Mouse (Mus musculus) frontal cortex, postnatal 10 days (tissue): ENCODE data around the gene Rftn1.
"Not testable (repeated sequence)": the region's sequence is repeated elsewhere in the genome, so short reads cannot be mapped to it uniquely, and the experiment has no call there.

Source experiments
- DNase-seq, 2 experiments: peaks; one replicate each; pipeline ENCODE4 v3.0.0; 2022; ENCODE audit warnings: low spot score in 2 of 2, mixed read lengths in 1 of 2

Rftn1 gene

DNA sequence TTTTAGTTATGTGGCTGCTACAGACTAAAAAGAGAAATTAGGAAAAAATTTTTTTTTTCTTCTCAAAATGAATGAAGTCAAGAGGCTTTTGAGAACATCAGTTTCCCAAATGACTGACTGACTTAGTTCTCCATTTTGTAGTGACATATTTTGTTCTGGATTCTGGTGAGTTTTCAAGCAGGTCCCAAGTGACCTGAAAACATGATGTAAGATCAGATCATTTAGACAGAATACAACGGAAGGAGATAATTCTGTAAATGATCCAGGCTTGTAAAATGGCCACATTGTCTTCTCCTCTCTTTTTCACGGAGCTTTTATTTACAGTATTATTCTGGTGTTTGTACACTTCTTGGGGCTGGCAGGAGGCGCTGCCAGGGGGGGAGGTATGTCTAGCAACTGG lies 62.1 kb downstream of the Rftn1 start:
- no peak for DNase-seq

DNA sequence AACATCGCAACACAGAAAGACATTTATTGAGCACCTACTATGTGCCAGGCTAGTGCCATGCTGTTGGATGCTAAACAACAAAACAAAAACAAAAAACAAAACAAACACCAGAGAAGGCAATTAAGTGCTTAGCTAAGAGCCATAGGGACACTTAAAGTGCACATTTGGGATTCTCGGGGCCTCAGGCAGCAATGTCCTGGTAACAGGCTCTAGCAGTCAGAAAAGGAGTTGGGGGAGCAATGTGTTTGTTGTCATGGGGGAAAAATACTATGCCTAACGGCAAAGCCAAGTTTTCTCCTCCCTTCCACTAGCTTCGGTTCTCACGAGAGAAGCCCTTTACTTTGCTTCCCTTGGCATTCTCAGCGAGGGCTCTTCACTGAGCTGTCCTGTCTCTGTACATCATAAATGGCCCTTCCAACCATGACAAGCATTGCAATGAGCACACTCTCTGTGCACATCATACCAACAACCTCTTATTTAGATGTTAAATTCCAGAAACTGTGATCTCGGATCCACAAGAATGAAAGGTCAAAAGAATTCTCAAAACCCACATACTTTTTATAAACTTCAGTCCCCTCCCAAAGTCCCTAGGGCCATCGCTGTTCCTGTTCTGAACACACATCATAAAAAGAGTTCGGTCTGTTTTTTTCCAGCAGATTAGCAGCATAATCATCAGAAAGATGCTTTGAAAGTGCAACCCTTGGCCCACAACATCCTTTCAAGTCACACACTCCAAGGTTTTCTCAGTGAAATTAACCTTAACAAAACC lies 63.2 kb downstream of the Rftn1 start:
- no peak for DNase-seq

DNA sequence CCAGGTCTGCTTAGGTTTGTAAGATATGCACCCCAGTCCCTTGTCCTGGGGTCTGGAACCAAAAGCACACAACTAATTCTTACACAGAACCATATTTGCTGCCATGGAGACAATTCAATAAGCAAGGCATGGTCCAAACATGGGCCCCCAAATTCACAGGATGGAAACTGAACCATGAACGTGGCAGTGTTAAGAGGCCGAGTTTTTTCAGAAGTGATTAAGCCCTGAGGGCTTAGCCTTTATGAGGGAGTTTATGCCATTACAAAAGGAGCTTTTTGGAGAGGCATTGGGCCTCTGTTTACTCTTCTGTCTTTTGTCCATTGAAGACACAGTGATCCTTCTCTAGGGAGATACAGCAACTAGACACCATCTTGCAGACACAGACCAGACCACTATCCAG lies 63.9 kb downstream of the Rftn1 start:
- no peak for DNase-seq

DNA sequence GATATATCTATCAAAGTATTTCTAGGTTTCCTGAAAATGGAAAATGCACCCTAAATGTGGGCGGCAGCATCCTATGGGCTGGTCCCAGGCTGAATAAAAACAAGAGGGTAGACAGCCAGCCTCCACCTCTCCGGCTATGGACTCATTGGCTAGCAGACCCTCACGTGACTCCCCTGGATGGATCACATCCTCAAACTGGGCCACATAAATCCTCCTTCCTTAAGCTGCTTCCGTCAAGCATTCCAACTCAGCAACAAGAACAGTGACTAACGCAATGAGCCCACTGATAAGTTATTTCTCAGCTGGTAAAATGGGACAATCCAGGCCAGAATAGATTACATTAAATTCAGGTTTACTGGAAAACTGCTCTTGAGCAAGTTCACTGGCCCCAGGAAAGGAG lies 64.6 kb downstream of the Rftn1 start:
- no peak for DNase-seq

DNA sequence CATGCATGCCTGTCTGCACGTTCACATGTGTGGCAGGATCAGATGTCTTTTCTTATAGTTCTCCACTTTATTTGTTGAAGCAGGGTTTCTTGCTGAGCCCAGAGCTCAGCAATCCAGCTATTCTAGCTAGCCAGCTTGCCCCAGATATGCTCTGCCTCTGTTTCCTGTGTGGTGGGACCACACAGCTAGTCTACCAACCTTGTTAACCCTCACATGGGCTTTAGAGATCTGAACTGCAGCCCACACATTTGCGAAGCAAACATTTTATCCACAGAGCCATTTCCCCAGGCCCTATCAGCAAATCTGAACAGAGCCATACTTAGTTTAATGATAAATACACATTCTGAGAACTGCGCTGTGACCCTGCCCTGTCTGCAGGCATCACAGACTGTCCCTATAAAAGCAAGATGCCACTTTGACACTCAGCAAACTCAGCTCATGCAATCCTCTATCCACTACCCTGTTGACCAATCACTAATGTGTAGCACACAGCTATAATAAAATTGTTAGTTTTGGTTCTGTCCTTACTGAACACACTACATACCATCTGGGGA lies 65.2 kb downstream of the Rftn1 start:
- DNase-seq: no peak

DNA sequence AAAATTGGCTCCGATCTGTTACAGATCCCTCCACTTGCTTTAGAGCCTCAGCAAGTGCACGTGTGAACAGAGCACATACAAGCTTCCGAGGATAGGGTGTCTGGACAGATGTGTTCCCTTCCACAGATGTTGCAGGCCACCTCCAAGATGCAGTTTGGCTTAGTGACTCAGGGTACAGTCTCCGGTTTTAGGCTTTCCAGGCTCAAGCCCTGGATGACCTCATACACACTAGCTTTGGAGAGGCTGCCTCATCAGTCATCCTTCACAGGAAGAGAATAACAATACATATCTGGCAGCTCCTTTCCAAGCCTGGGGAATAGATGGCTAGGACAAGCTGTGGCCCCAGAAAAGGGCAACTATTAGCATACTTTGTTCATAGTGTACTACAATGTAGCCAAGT lies 65.8 kb downstream of the Rftn1 start:
- DNase-seq: no peak

DNA sequence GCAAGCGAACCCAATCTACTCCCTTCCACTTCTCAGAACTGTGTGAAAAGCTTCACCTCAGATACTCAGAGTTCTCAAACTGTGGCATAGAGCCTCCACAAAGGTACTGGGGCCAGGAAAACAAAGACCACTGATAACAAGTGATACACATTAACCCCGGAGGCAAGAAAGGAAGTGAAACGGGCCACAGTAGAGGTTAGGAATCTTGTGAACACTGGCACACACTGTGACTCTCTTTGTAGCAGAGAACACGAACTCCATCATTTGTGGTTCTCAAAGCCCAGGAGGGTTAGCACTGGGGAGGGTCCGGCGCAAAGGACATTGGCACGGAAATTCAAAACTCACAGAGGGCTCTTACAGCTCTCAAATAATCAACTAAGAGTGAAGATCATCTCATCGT lies 67.9 kb downstream of the Rftn1 start:
- no peak for DNase-seq

DNA sequence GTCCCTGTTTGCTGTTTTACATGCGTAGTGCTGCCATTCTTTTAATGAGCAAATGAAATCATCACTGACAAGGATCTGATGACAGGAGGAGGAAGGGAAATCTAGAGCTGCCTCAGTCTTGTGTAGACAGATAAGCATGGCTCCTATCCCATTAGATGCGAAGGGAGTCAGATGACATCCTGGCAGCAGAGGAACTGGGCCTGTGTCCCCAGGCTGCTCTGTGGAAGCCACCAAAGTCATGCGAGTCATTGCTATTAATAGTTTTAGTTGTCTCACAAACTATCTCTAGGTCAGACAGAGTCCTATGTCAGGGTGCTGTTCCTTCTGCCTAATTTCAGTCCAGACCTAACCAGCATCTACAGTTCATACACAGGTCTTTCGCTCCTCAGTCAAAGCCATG lies 70.4 kb downstream of the Rftn1 start:
- no peak for DNase-seq

DNA sequence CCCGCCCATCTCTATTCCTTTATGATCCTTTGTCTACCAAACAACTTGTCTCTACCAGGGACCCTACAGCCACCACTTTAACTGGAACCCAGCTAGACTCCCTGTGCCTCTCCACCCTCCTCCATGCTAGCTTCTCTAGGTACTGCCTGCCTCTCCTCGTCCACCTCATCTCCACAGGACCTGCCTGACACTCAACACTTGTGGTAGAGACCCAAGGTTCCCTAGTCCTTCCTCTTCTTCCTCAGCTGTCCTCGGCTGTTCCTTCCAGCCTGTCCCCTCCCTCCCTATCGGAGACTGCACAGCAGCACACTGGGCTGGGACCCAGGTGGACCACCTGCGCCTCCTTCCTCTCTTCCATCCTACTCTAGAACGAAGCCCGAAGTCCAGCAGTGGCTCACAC lies 73.0 kb downstream of the Rftn1 start:
- no peak for DNase-seq

DNA sequence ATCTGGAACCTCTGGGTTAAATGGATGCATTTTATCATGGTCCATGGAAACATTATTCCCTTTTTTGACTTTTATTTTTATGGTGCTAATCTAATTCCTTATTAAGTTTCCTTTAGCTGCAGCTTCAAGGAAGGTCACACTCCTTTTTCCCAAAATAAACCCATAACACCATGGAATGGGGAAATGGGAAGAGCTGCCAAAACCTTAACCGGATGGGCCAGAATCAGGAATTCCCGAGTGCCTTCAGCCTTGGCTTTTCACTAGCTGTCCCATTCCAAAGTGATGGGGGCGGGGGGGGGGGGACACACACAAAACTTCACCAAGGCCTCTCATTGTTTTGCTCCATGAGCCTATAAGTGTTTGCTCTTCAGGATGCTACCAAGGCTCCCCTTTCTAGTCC lies 73.5 kb downstream of the Rftn1 start:
- DNase-seq: no peak

DNA sequence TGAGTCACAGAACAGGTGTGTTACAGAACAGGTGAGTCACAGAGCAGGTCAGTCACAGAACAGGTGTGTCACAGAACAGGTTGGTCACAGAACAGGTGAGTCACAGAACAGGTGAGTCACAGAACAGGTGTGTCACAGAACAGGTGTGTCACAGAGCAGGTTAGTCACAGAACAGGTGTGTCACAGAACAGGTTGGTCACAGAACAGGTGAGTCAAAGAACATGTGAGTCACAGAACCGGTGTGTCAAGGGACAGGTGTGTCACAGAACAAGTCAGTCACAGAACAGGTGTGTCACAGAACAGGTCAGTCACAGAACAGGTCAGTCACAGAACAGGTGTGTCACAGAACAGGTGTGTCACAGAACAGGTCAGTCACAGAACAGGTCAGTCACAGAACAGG lies 74.1 kb downstream of the Rftn1 start:
- not testable (repeated sequence) for DNase-seq

DNA sequence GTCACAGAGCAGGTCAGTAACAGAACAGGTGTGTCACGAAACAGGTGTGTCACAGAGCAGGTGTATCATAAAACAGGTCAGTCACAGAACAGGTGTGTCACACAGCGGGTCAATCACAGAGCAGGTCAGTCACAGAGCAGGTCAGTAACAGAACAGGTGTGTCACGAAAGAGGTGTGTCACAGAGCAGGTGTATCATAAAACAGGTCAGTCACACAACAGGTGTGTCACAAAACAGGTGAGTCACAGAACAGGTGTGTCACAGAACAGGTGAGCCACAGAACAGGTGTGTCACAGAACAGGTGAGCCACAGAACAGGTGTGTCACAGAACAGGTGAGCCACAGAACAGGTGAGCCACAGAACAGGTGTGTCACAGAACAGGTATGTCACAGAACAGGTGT lies 74.8 kb downstream of the Rftn1 start:
- DNase-seq: not testable (repeated sequence)

DNA sequence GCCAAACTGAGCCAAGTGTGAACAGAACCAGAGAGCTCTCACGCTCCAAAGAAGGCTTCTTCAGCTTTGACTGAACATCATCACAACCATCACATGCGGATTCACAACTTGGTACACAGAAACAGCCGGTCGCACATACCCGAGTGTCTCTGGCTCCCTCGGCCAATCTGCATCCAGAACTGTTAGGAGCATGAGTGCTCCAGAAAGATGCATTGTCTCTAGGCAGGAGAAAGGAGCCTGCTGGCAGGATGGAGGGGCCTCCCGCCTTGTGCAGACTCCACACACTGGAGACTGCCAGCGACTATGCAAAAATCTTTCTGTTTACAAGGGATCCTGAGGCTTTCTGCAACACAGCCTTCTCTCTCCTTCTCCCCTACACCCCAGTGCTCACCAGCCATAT lies 75.8 kb downstream of the Rftn1 start:
- DNase-seq: no peak

DNA sequence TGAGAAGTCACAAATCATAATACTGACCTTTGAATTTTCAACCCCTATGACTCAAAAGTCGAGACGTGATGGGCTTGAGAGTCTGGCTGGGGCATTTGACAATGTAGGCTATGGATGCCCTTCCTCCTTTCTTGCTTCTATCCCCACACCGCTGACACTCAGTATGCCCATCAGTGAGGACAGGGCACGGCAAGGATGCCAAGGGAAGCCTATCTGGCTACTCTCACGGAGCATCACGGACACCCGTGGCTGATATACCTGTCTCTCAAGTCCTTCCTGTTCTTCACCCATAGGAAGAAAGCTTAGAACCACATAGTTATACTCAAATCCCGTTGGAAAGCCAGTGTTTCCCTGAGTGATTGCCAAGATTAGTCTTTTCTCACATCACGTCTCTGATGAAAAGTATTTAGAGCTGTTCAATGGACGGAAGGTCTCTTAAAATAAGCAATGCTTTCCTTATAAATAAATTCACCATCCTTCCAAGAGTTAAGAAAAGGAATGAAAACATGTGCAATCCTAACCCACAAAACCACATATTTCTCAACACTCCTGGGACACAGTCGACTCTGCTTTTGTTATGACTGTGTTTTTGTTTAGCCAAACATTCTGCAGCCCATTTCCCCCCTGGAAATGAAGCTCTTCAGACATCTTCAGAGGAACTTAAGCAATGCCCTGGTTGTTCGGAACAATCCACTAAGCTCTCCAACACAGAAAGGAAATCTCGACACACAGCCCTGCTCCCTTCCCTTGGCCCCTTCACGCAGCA lies 79.6 kb downstream of the Rftn1 start:
- DNase-seq: no peak

DNA sequence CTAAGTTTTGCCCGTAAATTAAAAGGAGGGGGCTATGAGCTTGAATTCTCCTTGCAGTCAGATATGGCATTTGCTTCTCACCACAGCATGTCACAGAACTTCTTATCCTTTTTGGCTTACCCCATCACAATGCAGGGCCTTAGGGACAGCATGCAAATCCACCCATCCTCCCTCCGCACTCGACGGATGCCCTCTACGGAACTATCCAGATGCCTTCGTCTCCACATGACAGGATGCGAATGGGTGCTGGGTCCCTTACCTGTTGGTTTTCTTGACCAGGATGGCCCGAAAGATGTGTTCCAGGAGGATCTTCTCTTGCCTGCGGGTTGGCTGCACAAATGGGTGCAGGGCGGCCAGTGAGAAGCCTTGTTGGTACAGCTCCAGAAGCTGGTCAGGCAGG lies 83.7 kb downstream of the Rftn1 start:
- no peak for DNase-seq

DNA sequence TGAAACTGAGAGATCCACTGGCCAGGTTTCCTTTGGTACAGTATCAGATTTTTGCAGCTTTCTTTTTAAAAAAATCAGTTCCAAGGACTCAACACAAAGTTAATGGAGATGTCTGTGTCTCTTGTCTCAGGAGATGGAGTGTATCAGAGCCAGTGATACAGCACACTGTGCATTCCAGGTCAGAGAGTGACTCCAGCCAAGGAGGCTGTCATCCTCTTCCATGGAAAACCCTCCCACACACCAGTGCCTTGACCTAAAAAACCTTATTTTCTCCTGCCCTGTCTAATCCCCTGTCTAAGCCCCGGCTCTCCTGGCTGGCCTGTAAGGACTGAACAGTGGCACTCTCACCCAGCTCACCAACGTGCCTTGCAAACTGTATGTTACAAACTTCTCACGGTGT lies 86.3 kb downstream of the Rftn1 start:
- DNase-seq: no peak

DNA sequence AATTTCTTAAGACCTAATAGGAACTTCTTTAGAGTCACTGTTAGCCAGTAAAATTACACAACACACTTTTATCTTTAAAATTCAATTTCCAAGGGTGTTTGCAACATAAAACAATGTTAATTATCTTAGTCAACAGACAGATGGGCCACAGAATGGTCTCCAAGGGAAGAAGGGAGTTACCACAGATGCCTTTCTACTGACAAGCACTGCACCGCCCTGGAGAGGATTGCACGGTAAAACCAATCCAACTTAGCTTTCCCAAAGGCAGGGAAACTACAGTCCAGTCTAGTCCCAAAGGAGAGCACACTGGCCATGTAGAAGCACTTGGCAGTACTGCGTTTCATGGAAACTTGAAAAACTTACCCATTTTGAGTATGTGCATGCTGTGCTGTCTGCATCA lies 89.1 kb downstream of the Rftn1 start:
- DNase-seq: no peak

DNA sequence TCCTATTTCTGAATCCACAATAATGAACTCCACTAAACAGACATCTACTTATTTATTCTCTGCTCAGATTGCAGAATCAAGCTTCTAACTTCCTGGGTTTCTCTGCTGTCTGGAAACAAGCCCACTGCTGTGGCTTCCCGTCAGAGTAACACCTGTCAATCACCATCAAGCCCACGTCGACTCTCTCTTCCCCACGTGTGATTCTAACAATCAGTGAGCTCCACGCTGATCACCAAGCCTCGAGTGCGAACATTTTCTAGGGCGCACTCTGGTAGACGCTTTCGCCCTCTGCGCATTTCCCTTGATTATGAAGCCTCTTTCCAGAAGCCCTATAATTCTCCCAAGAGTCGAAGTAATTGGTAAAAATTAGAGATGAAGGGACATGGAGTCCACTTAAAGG lies 90.4 kb downstream of the Rftn1 start:
- DNase-seq: no peak

DNA sequence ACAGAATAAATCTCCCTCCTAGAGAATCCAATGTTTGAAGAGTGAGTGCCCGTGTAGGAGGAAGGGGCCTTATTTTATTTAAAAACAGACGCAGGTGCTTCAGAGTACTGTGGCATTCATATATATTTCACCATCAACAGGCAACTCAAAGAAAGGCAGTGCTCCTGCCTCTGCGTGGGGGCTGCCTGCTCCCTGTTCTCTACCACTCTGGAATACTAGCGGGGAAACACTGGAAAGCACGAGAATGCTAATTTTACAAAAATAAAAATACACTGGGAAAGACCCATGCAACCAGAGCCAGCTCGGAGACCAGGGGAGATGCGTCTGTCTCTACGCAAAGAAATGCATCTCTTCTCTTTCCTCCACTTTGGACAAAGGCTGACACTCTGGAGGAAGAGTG lies 91.1 kb downstream of the Rftn1 start:
- no peak for DNase-seq

DNA sequence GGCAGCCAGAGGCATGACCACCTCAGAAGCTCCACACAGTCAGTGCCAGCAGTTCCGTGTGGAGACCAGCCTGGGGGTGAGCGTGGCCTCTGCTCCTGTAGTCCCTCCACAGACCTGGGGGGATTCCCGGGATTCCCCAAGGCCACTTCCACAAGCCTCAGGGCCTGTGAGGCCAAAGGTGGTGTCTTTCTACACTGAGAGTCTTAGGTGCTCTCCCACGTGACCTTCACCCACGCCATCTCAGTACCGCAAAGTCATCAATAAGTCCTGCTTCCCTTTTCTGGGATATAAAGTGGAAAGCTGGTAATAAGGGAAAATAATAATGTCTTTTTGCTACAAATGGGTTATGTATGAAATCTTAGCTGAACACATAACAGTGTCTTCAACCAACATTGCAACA lies 92.2 kb downstream of the Rftn1 start:
- DNase-seq: no peak

DNA sequence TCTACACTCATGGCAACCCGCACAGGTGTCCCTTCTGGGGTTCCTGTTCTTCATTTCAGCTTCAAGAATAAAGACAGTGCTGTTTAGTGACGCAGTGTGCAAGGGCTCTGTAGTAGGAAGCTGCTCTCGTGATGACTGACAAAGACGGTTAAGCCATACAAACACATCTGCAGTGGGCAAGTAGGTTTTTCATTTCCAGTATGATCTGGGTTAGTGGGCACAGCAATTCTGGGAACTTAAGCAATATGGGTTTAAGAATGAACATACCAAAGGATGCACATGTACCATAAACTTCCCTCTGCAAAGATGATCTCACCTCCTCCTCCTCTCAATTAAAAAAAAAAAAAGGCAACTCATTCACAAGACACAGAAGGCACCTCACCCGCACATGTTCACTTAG lies 92.6 kb downstream of the Rftn1 start:
- DNase-seq: no peak

DNA sequence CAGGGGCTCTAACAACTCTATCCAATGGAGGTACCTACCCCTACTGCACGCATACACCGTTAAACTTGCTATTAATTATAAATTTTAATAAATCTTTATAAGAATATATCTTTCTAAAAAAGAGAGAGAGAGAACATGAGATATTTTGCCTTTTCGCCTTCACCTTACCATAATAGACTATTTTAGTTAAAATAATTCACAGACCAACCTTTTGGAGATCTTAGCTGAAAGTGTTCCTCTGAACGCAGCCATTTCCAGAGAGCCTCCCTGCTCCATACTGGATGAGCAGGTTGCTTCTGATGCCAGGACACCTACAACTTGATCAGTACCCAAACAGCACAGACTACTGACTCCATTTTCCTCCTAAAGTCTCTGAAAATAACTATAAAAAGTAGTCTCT lies 94.2 kb downstream of the Rftn1 start:
- no peak for DNase-seq

DNA sequence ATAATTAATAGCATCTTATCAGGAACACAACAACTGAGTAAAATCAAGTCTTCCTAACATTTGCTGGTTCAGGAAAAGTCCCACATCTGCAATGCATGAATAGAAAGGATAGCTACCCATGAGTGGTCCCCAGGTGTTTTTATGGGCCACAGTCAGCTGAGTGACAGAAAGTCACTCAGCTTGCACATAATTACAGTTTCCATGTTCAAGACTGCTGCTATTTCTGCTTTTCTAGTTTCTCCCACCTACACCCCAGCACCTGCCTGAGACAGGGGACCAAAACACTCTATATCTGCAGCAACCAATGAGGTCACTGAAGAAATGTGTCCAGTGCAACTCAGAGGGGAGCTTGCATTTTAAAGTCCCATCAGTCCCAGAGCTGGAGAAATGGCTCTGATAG lies 95.9 kb downstream of the Rftn1 start:
- DNase-seq: no peak
